Mouse (Mus musculus): Measurements from ENCODE around the gene Sectm1a. TPM values are rescaled to one million over a fixed set of nuclear protein-coding genes. Genes with fewer than 3 reads are reported as not detected.
"Not testable (repeated sequence)": the region's sequence is repeated elsewhere in the genome, so short reads cannot be mapped to it uniquely, and the experiment has no call there.

The Sectm1a gene
- polyA plus RNA-seq, 1 experiment = not detected

DNA sequence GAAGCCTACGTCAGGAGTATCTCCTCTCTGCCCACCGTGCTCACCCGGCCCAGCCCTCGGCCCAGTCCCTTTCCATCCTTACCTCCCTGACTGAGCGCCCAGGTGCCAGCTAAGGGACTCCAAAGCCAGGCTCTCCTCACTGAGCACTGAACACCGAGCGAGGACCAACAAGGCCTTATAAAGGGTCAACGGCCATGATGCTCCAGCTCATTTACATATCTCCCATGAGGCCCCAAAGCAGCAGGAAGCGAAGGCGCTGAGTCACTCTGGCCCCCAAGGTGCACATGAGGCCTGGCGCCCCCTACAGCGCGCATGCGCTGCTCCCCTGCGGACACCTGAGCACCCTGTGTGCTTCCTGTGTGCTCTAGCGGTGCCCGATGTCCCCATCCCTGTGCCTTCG, 37.1 kb upstream of the Sectm1a start:
- H3K4me1 ChIP-seq (ENCODE audit: control insufficient read depth) = peaks cover 7% of the 10 kb centered on the region
- no peaks in the 10 kb centered on the region for H3K36me3 ChIP-seq (ENCODE audit: control insufficient read depth)
- no peaks in the 10 kb centered on the region for H3K27me3 ChIP-seq (ENCODE audit: control insufficient read depth)
- H3K4me3 ChIP-seq (replicated peaks) = no peak overlapping the region
- no peaks in the 10 kb centered on the region for H3K9me3 ChIP-seq (ENCODE audit: control insufficient read depth, low read length)
- TF ChIP-seq TAL1 (IDR thresholded peaks at IDR 0.05; ENCODE audit: low read length) (no peak), GATA1 (IDR thresholded peaks at IDR 0.05; ENCODE audit: low read length) (no peak)

- Histone ChIP-seq H3K36me3 (ENCODE audit: control insufficient read depth) (no peaks in the 10 kb centered on the region), H3K9me3 (ENCODE audit: control insufficient read depth, low read length) (no peaks in the 10 kb centered on the region), H3K4me3 (replicated peaks) (no peak overlapping the region), H3K27me3 (ENCODE audit: control insufficient read depth) (0 out of 2 replicates have a peak, but pooled peaks cover 2% of the 10 kb centered on the region), H3K4me1 (ENCODE audit: control insufficient read depth) (no peaks in the 10 kb centered on the region)
- TF ChIP-seq TAL1 (IDR thresholded peaks at IDR 0.05; ENCODE audit: low read length) (no peak), GATA1 (IDR thresholded peaks at IDR 0.05; ENCODE audit: low read length) (no peak)
Measured at GRCm38 (mm10) chr11:121112091-121112775, 31.2 kb upstream of the Sectm1a start.

DNA sequence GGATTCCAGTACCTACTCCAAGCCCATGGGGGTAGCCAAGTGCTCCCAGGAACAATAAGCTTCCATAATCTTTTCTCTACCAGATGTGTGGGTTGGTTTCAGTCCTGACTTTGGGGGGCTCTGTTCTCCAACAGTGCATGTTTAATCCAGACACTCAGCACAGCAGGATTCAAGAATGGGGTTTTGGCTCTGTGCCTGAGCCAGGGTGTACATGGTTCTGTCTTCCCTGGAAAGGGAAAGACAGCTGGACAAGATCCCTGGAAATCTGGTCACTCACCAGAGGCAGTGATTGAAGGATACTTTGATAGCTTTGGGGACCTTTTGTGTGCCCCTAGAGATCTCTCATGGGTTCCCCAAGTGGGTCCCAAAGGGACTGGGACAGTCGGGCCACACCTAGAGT, 30.6 kb upstream of the Sectm1a start:
- TF ChIP-seq GATA1 (IDR thresholded peaks at IDR 0.05; ENCODE audit: low read length) (no peak), TAL1 (IDR thresholded peaks at IDR 0.05; ENCODE audit: low read length) (no peak)
- H3K4me1 ChIP-seq (ENCODE audit: control insufficient read depth) = no peaks in the 10 kb centered on the region

GRCm38 (mm10) chr11:121111051-121111450, 30.0 kb upstream of the Sectm1a start:
- no peak overlapping the region for H3K4me3 ChIP-seq (replicated peaks)
- no peak for TF ChIP-seq GATA1 (IDR thresholded peaks at IDR 0.05; ENCODE audit: low read length)
- no peak for TF ChIP-seq TAL1 (IDR thresholded peaks at IDR 0.05; ENCODE audit: low read length)
- H3K36me3 ChIP-seq (ENCODE audit: control insufficient read depth) = no peaks in the 10 kb centered on the region
- H3K27me3 ChIP-seq (ENCODE audit: control insufficient read depth) = 0 out of 2 replicates have a peak, but pooled peaks cover 2% of the 10 kb centered on the region
- H3K9me3 ChIP-seq (ENCODE audit: control insufficient read depth, low read length) = no peaks in the 10 kb centered on the region
- no peaks in the 10 kb centered on the region for H3K4me1 ChIP-seq (ENCODE audit: control insufficient read depth)

More for the DNA sequence above, 30.6 kb upstream of the Sectm1a start:
- H3K9me3 ChIP-seq (ENCODE audit: control insufficient read depth, low read length) = no peaks in the 10 kb centered on the region
- H3K36me3 ChIP-seq (ENCODE audit: control insufficient read depth) = no peaks in the 10 kb centered on the region
- H3K4me3 ChIP-seq (replicated peaks) = no peak overlapping the region
- H3K27me3 ChIP-seq (ENCODE audit: control insufficient read depth) = 0 out of 2 replicates have a peak, but pooled peaks cover 2% of the 10 kb centered on the region

- Histone ChIP-seq H3K36me3 (ENCODE audit: control insufficient read depth) (no peaks in the 10 kb centered on the region), H3K27me3 (ENCODE audit: control insufficient read depth) (0 out of 2 replicates have a peak, but pooled peaks cover 2% of the 10 kb centered on the region), H3K4me3 (replicated peaks) (no peak overlapping the region), H3K9me3 (ENCODE audit: control insufficient read depth, low read length) (no peaks in the 10 kb centered on the region), H3K4me1 (ENCODE audit: control insufficient read depth) (no peaks in the 10 kb centered on the region)
- TF ChIP-seq GATA1 (IDR thresholded peaks at IDR 0.05; ENCODE audit: low read length) = no peak
- no peak for TF ChIP-seq TAL1 (IDR thresholded peaks at IDR 0.05; ENCODE audit: low read length)
Measured at GRCm38 (mm10) chr11:121109986-121110385, 29.0 kb upstream of the Sectm1a start.

DNA sequence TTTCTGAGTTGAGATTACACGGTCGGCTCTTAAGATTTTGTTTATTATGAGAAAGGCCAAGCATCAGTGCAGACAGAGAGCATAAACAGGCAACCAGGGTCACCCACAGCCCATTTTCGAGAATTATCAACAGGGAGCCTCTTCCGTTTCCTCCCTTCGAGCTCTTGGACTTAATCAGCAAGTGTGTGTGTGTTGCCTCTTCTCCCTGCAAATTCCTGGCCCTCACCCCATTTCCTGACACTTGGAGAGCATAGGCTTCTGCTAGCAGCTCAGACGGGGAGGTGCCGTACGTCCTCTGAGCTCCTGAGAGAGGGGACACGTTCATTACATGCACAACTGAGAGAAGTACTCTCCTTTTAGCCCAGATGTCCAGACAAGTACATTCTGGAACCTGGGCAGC, 27.0 kb upstream of the Sectm1a start:
- no peak for TF ChIP-seq TAL1 (IDR thresholded peaks at IDR 0.05; ENCODE audit: low read length)
- no peak for TF ChIP-seq GATA1 (IDR thresholded peaks at IDR 0.05; ENCODE audit: low read length)
- 0 out of 2 replicates have a peak, but pooled peaks cover 2% of the 10 kb centered on the region for H3K27me3 ChIP-seq (ENCODE audit: control insufficient read depth)
- H3K4me3 ChIP-seq (replicated peaks) = no peak overlapping the region
- no peaks in the 10 kb centered on the region for H3K36me3 ChIP-seq (ENCODE audit: control insufficient read depth)
- H3K9me3 ChIP-seq (ENCODE audit: control insufficient read depth, low read length) = no peaks in the 10 kb centered on the region
- H3K4me1 ChIP-seq (ENCODE audit: control insufficient read depth) = no peaks in the 10 kb centered on the region

DNA sequence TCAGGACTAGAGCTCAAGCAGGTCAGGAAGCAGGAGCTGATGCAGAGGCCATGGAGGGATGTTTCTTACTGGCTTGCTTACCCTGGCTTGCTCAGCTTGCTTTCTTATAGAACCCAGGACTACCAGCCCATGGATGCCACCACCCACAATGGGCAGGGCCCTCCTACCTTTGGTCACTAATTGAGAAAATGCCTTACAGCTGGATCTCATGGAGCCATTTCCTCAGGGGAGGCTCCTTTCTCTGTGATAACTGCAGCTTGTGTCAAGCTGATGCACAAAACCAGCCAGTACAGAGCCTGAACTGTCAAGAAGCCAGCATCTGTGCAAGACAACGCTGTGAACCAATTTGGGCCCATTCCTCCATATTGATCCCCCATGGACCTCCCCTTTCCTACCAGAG, 26.2 kb upstream of the Sectm1a start:
- H3K4me1 ChIP-seq (ENCODE audit: control insufficient read depth); H3K4me3 ChIP-seq (replicated peaks); H3K9me3 ChIP-seq (ENCODE audit: control insufficient read depth, low read length); H3K36me3 ChIP-seq (ENCODE audit: control insufficient read depth); H3K27me3 ChIP-seq (ENCODE audit: control insufficient read depth): not testable (repeated sequence)

- no peaks in the 10 kb centered on the region for H3K36me3 ChIP-seq (ENCODE audit: control insufficient read depth)
- H3K27me3 ChIP-seq (ENCODE audit: control insufficient read depth) = no peaks in the 10 kb centered on the region
- H3K4me3 ChIP-seq (replicated peaks) = no peak overlapping the region
- H3K9me3 ChIP-seq (ENCODE audit: control insufficient read depth, low read length) = no peaks in the 10 kb centered on the region
- TF ChIP-seq GATA1 (IDR thresholded peaks at IDR 0.05; ENCODE audit: low read length) (no peak), TAL1 (IDR thresholded peaks at IDR 0.05; ENCODE audit: low read length) (no peak)
- H3K4me1 ChIP-seq (ENCODE audit: control insufficient read depth) = no peaks in the 10 kb centered on the region; the same call in 1 of the 2 replicates
Measured at GRCm38 (mm10) chr11:121101124-121101805, 20.2 kb upstream of the Sectm1a start.

DNA sequence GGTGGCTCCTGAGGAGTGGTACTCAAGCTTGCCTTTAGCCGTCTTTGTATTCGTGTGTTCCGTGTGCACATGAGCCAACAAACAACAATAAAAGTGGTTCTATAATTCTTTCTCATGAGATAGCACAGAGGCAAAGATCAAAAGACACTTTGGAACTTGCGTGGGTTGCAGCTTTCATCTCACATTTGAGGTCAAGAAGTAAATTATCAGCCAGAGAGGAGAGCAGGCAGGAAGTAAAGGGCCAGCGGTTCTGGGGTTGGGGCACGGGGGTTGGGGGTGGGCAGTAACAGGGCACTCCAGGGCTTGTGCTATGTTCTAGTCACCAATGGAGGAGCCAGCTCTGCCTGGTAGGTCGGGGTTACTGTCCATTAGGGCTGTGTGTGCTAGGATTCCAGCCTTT, 19.7 kb upstream of the Sectm1a start:
- Histone ChIP-seq H3K27me3 (ENCODE audit: control insufficient read depth) (no peaks in the 10 kb centered on the region), H3K36me3 (ENCODE audit: control insufficient read depth) (no peaks in the 10 kb centered on the region), H3K4me3 (replicated peaks) (no peak overlapping the region), H3K4me1 (ENCODE audit: control insufficient read depth) (no peaks in the 10 kb centered on the region; the same call in 1 of the 2 replicates), H3K9me3 (ENCODE audit: control insufficient read depth, low read length) (no peaks in the 10 kb centered on the region)
- no peak for TF ChIP-seq GATA1 (IDR thresholded peaks at IDR 0.05; ENCODE audit: low read length)
- no peak for TF ChIP-seq TAL1 (IDR thresholded peaks at IDR 0.05; ENCODE audit: low read length)

Data from erythroblast, embryonic 14.5 days (primary cell).